Mouse (Mus musculus) c-Kit-negative CD71-positive TER-119-positive erythroid progenitor cells, embryonic 14.5 days (primary cell): ENCODE data around the gene Cdh23.
A peak's percentile ranks its signal among the peaks of the same experiment; 100 is the strongest.

Experiments
- DNase-seq: peaks from one replicate; pipeline ENCODE4 v3.0.0-alpha.2; 2013; ENCODE audit warnings: low read depth, low spot score

Gene Cdh23

DNA sequence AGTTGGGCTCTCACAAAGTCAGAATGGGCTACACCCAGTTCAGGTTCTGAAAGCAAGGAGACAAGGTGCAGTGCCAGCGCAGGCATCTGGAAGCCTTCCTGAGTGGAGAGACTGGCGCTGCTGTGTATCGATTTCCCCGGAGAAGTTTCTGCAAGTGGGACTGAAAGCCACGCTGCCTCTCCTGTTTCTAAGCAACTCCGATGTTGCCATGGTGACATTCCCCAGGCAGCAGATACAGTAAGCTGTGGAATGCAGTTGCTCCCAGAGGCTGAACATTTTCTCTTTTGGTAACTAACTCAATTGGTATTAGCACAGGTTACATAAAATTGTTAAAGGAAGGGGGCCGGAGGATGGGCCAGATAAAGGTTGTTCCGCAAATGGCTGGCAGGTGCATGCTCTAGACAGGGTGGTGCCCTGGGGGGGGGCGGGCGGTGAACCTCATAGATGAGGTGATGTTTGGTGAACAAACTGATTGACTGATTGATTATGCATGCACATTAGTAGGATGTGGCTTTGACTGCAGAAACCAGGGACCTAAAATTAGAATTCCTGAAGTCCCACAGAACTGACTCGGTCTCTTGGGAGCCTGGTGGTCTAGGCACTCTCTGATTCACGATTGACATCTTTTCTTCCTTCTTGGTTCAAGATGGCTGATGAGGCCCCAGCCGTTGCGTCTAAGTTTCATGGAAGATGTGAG is 410.5 kb downstream of the Cdh23 start:
- DNase-seq, result no peak

GRCm38 (mm10) chr10:60285183-60285582 is 411.1 kb downstream of the Cdh23 start:
- no peak for DNase-seq

- DNase-seq, result no peak
Measured at GRCm38 (mm10) chr10:60284676-60285111, 411.6 kb downstream of the Cdh23 start.

DNA sequence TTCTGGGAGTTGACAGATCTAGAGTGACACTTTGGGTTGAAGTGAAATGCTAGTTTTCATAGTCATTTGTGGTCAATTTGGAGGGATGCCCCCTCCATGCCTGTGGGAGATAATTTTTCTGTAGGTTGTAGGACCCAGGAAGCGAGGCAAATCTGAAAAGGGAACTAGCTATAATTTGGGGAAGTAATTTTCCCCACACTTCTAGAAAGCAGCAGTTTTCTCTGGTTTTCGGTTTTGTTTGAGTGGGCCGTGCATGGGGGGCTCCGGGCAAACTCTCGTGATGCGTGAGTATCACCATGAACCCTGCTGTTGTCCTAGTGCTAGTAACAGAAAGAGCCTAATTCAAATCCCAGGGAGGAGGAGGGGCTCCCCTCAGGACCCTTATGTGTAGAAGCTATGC is 412.0 kb downstream of the Cdh23 start:
- DNase-seq, result no peak

DNA sequence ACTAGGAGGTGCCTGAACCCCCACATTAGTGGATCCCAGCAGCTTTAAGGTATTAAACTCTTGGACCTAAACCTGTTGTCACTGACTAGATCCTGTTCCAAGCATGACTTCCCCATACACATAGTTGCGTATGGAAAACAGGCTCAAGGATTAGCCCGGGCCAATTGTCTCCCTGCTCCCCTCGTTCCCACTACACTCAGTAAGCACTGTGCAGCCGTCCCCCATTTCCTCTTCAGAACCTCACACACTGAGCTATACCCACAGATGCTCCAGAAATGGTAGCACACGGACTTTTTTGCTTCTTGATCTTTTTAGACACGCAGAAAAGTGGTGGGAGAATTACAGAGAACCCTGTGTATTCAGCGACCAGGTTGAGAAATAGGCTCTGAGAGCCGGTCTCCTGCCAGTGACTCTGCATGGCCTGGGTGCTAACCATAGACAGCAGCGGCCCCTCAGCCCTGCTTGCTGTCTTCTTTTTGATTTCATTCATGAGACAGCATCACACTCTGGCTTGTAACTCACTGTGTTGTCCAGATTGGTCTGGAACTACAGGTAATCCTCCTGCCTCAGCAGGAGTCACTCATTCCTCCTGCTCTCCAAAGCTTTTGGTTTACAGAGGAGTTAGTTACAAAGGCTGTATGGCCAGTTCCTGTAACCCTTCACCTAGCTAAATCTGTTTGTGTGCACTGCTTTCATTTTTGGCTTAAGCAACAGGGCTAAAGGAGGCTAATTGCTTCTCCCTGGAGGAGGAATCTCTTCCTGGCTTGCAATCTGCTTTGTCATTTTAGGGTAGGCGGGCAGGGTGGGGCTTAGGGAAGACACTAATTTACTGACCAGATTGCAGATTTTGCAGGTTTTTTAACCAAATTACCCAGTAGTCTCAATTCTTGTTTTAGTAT is 413.9 kb downstream of the Cdh23 start:
- DNase-seq, result no peak

- DNase-seq, result no peak
Measured at GRCm38 (mm10) chr10:60281571-60282050, 414.7 kb downstream of the Cdh23 start.

DNA sequence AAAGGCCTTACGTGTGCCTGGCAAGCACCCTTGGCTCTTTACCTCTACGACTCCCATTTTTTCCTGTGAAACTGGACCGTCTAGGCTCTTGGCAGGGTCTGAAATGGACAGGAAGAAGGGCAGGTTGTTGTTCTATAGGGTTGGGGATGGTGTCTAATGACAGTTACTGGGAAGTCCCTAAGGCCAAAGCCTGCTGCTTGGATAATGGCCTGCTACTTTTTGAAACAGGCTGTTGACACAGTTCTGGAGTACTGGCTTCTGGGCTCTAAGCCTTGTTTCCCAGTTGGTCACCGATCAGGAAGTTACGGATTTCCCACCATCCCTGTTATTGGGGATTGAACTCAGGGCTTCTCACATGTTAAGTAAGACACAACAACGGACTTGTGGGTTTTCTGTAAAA is 415.9 kb downstream of the Cdh23 start:
- no peak for DNase-seq

- DNase-seq, result no peak
Measured at GRCm38 (mm10) chr10:60279941-60280301, 416.4 kb downstream of the Cdh23 start.

DNA sequence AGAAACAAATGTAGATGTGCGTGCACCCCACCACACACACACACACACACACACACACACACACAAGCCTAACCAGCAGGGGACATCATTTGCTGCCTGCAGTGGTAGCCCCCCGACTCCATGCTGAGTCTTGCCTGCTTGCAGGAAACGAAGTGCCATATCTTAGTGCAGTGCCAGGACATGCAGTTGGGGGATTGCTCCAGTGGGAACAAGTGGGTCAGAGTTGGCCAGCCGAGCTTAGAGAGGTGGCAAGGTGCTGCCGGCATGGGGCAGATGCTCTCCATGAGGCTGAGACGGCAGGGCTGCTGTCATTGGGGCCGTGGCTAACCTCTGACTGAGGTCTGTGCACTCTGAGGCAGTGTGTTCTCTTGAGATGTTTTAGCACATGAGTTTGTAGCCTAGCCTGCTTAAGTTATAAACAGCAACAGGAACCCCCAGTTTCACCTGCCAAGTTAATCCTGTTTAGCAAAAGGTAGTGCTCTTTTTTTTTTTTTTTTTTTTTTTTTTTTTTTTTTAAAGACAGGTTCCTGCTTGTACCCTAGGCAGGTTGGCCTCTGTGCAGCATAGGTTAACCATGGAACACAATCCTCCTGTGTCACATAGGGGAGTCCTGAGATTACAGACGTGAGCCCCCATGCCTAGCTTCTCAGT is 416.9 kb downstream of the Cdh23 start:
- DNase-seq, result no peak

DNA sequence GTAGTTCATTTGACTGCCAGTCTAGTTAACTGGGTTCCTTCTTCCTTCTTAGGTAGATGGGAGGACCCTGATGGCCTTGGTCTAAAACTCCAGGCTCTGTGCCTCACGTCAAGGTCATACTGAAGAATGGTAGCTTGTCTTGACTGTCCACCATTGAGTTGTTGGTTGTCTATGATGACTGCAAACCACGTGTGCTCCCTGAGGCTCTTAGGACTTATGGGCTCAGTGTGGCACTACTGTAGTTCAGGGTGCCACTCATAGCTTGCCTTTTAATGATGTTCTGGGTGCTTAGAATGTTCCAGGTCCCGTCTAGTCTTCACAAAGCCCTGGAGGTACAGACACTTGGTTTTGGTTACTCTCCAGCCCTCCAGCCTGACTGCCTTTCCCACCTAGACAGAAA is 417.5 kb downstream of the Cdh23 start:
- DNase-seq, result no peak

GRCm38 (mm10) chr10:60278006-60278399 is 418.3 kb downstream of the Cdh23 start:
- no peak for DNase-seq

- peak; percentile 92 for DNase-seq
Measured at GRCm38 (mm10) chr10:60277207-60278005, 418.9 kb downstream of the Cdh23 start, which contains the start of gene Psap. Gene Psap (plus strand): TSS chr10:60277627.

- no peak for DNase-seq
Measured at GRCm38 (mm10) chr10:60273382-60273781, 422.9 kb downstream of the Cdh23 start.

DNA sequence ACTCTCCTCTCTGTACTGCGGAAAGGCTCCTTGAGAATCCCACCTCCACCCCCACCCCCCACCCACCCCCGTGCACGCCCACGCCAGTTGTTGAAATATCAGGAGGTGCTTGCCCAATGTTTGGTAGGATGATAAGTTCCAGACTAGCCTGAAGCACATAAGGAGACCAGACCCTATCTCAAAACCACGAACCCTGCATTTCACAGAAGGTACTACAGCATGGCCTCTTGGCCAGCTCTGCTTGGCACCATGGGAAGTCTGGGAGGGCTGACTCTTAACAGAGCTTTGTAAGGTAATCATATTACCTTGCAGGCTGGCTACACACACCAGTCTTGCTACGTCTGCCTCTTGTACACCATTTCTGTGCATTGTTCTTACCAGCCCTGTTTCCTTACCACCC is 424.0 kb downstream of the Cdh23 start:
- DNase-seq, result no peak

- DNase-seq, result no peak
Measured at GRCm38 (mm10) chr10:60271015-60271414, 425.3 kb downstream of the Cdh23 start.

- DNase-seq, result no peak
Measured at GRCm38 (mm10) chr10:60269141-60270064, 426.9 kb downstream of the Cdh23 start.

GRCm38 (mm10) chr10:60268738-60269137 is 427.6 kb downstream of the Cdh23 start:
- no peak for DNase-seq

DNA sequence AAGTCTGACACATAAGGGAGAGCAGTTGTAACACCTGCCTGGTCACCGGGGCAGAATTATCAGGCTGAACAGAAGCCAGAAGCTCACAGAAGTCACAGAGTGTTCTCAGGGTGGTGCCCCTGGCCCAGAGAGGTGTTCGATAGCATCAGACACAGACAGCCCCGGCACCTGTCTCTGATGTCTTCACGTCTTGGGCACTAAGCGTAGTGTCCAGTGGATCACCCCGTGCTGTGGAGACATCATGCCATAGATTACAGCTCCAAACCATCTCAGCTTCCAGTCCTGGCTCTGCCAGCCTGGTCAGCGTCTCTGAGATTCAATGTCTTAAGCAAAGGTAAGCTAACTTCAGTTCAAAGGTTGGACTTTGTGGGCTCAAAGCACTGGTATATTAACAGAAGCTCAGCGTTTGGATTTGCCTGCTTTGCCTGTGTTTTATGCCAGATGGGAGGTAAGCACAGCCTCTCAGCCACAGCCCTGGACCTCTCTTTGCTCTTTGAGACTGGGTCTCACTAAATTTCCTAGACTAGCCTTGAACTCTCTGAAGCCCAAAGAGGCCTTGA is 429.4 kb downstream of the Cdh23 start:
- no peak for DNase-seq

DNA sequence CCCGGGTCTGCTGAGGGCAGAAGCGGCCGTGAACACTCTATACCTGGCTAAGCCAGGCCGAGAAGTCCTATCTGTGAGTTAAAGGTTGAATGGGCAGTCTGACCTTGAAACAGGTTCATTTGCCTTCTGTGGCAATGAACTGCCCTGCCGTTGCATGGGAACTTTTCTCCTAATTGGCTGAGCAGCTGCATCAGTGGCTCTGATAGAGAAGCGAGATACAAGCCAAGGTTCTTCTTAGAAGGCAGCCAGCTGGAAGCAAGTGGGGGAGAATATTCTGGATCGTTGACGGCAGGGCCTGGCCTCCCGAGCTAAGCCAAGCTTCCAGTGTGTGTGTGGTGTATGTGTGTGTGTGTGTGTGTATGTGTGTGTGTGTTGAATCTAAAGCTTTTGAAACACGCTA is 431.0 kb downstream of the Cdh23 start:
- DNase-seq, result no peak

GRCm38 (mm10) chr10:60263351-60263750 is 432.9 kb downstream of the Cdh23 start:
- no peak for DNase-seq
